Mouse (Mus musculus): Measurements from ENCODE around the gene Tnnc1.

DNA sequence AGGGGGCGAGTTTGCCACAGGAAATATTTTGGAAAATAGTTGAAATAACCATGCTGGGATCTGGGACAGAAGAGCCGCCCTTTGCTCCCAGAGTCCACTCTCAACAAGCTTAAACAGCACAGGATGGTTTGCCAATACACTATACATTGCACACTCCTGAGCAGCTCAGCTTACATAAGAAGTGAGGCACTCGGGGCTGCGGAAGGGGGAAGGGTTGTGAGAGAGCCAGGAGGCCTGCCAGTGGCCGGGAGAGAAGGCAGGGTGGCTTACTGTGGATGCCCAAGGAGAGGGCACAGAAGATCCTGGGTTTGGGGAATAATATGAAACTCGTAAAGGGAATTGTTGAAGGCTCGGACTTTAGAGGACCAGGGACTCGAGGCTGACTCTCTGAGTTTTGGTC is 5.8 kb downstream of the Tnnc1 start:
- TF ChIP-seq GATA1 (IDR thresholded peaks at IDR 0.05; ENCODE audit: borderline replicate concordance, low read length): no peak
- TF ChIP-seq FLI1 (IDR thresholded peaks at IDR 0.05; ENCODE audit: low read length): no peak
